Mouse (Mus musculus) liver, postnatal 0 days (tissue): Measurements from ENCODE around the gene Afg3l1.

Source experiments
- CTCF ChIP-seq: sonication (generic); IDR thresholded peaks from 2 replicates; pipeline ENCODE4 v1.5.1; 2016; ENCODE audit warnings: antibody characterized with exemption, low read depth
- EP300 ChIP-seq: IDR thresholded peaks from 2 replicates; pipeline ENCODE4 v1.6.1; 2016; ENCODE audit warnings: antibody characterized with exemption, low read depth, mild to moderate bottlenecking

- TF ChIP-seq CTCF: no peak
- no peak for TF ChIP-seq EP300
Observed at GRCm38 (mm10) chr8:123514136-123514535, 36.4 kb downstream of the Afg3l1 start.
